ENCODE assay signal across 8 mouse cellular contexts in genomic region chr7:16891641-16892351, GRCm38 (mm10). TPM values are rescaled to one million over a fixed set of nuclear protein-coding genes. Genes with fewer than 3 reads are reported as not detected.
DNase-seq lines count a peak whose midpoint lies in the region; ATAC-seq lines count a peak whose summit lies in the region.

TSS of gene Gng8 (plus strand) at chr7:16891786.

- DNase-seq in adipocyte (ENCODE audit: low spot score), result peak; percentile 83
- peak; percentile 96 for DNase-seq in embryo, embryonic 10 days (ENCODE audit: low spot score)
- DNase-seq in gastrocnemius, postnatal 25 days, result peak; percentile 70
- DNase-seq in left cerebral cortex, postnatal 14 days (ENCODE audit: low spot score in 2 of 2), result peak; percentile 84 to 89
- peak; percentile 92 for DNase-seq in right cerebral cortex, postnatal 14 days
- peak; percentile 83 for DNase-seq in urinary bladder, postnatal 25 days (ENCODE audit: low spot score)

- peak; percentile 84 for ATAC-seq in inflammation-experienced regulatory T-cells, adult 6 months
- ATAC-seq in megakaryocyte-erythroid progenitor cell, adult 5-6 weeks (replicated peaks; ENCODE audit: low FRiP score, low TSS enrichment, poor library complexity, severe bottlenecking), result peak; percentile 82

- intact Hi-C loops in left cerebral cortex, postnatal 14 days (cut with DNase I), result loop anchor here (2.0 kb wide), 1 partner anchor 17 kb away; the partner anchor contains the start of gene Dact3

RNA-seq across cellular contexts. Expression of gene Gng8, which starts in this region (rescaled TPM):
- total RNA-seq in gastrocnemius, postnatal 25 days (2021), result not detected
- polyA plus RNA-seq in inflammation-experienced regulatory T-cells, adult 6 months (2017; shearing (Covaris generic)), result not detected
- total RNA-seq in left cerebral cortex, postnatal 14 days (2021), result 1 to 10 TPM; 1.2 to 1.5 TPM
- total RNA-seq in megakaryocyte-erythroid progenitor cell, adult 5-6 weeks (2014; fragmentation: Nextera tagmentation), result not detected in 2 replicates
- total RNA-seq in megakaryocyte-erythroid progenitor cell, adult 5-6 weeks (2017), result 2.6 TPM in 1 of 2 replicates, not detected in the other

Comparison
In these comparisons a context has a peak if more than half of its experiments do, and no peak if none do; other contexts are left out.
1. Peak in every context shown above with its lines: DNase-seq and ATAC-seq.
2. Peak in DNase-seq in gastrocnemius, postnatal 25 days; RNA of the gene not detected or under 1 TPM.
3. Peak in ATAC-seq in inflammation-experienced regulatory T-cells, adult 6 months; RNA of the gene not detected or under 1 TPM.